Mouse (Mus musculus): ENCODE data around the gene Rbfox1.

GRCm38 (mm10) chr16:6012853-6013252 lies 127.7 kb downstream of the Rbfox1 start:
- TF ChIP-seq CTCF (IDR thresholded peaks at IDR 0.05; ENCODE audit: insufficient read depth, low read depth, low read length) (no peak), POLR2A (IDR thresholded peaks at IDR 0.05; ENCODE audit: insufficient read depth, low read depth, low read length) (no peak)

Data from olfactory bulb, adult 2 months (tissue).